Mouse (Mus musculus): Measurements from ENCODE around the gene Ankrd26. TPM values are rescaled to one million over a fixed set of nuclear protein-coding genes. Genes with fewer than 3 reads are reported as not detected.
"Not testable (repeated sequence)": the region's sequence is repeated elsewhere in the genome, so short reads cannot be mapped to it uniquely, and the experiment has no call there.

The Ankrd26 gene
- 10.8 and 13.0 TPM in 2 replicates for polyA plus RNA-seq (2015; fragmentation: Nextera tagmentation; extraction: Ambion mirVana)

GRCm38 (mm10) chr6:118561745-118562609 lies at the start of gene Ankrd26:
TSS of gene Ankrd26 (minus strand) at chr6:118562226.
- Histone ChIP-seq H3K27ac (peak within 1 kb of the TSS; percentile 75), H3K9me3 (no peaks in the 10 kb centered on the region), H3K9ac (peak within 1 kb of the TSS; percentile 66), H3K36me3 (peaks cover 3% of the 10 kb centered on the region; the same call in 1 of the 2 replicates), H3K4me1 (no peaks in the 10 kb centered on the region), H3K4me3 (replicated peaks) (peak within 1 kb of the TSS; percentile 73), H3K4me2 (peak within 1 kb of the TSS; percentile 82), H3K27me3 (replicated peaks) (no peaks in the 10 kb centered on the region)
- ATAC-seq (ENCODE audit: insufficient read depth, low FRiP score, low read depth) = peak; percentile 96
- WGBS = 4% methylated on average over 54 of the region's 54 CpGs

- Histone ChIP-seq H3K9ac (no peak overlapping the region), H3K4me1 (no peaks in the 10 kb centered on the region), H3K4me2 (no peak overlapping the region), H3K4me3 (replicated peaks) (no peak overlapping the region), H3K9me3 (no peaks in the 10 kb centered on the region), H3K36me3 (no peaks in the 10 kb centered on the region), H3K27me3 (replicated peaks) (no peaks in the 10 kb centered on the region), H3K27ac (no peak overlapping the region)
- no peak for ATAC-seq (ENCODE audit: insufficient read depth, low FRiP score, low read depth)
- 89% methylated on average over 6 of the region's 6 CpGs for WGBS
Measured at GRCm38 (mm10) chr6:118608906-118609305, 46.9 kb upstream of the Ankrd26 start.

- Histone ChIP-seq H3K27me3 (replicated peaks) (no peaks in the 10 kb centered on the region), H3K27ac (no peak overlapping the region), H3K9ac (no peak overlapping the region), H3K4me2 (no peak overlapping the region), H3K4me3 (replicated peaks) (no peak overlapping the region), H3K4me1 (no peaks in the 10 kb centered on the region), H3K9me3 (no peaks in the 10 kb centered on the region), H3K36me3 (no peaks in the 10 kb centered on the region)
- ATAC-seq (ENCODE audit: insufficient read depth, low FRiP score, low read depth) = no peak
- WGBS = 69% methylated on average over 7 of the region's 7 CpGs
Measured at GRCm38 (mm10) chr6:118605974-118606373, 43.9 kb upstream of the Ankrd26 start.

- 91% methylated on average over 7 of the region's 7 CpGs for WGBS
- no peaks in the 10 kb centered on the region for H3K4me1 ChIP-seq
- no peaks in the 10 kb centered on the region for H3K36me3 ChIP-seq
- H3K4me2 ChIP-seq = no peak overlapping the region
- H3K4me3 ChIP-seq (replicated peaks) = no peak overlapping the region
- no peak overlapping the region for H3K27ac ChIP-seq
- no peak overlapping the region for H3K9ac ChIP-seq
- no peaks in the 10 kb centered on the region for H3K27me3 ChIP-seq (replicated peaks)
- H3K9me3 ChIP-seq = no peaks in the 10 kb centered on the region
- ATAC-seq (ENCODE audit: insufficient read depth, low FRiP score, low read depth) = no peak
Measured at GRCm38 (mm10) chr6:118603825-118604224, 41.8 kb upstream of the Ankrd26 start.

GRCm38 (mm10) chr6:118595681-118596055 lies 33.6 kb upstream of the Ankrd26 start:
- no peak overlapping the region for H3K9ac ChIP-seq
- ATAC-seq (ENCODE audit: insufficient read depth, low FRiP score, low read depth) = no peak
- H3K4me1 ChIP-seq = 0 out of 2 replicates have a peak, but pooled peaks cover 3% of the 10 kb centered on the region
- no peak overlapping the region for H3K4me2 ChIP-seq
- WGBS = 71% methylated on average over 9 of the region's 9 CpGs
- no peak overlapping the region for H3K4me3 ChIP-seq (replicated peaks)
- no peaks in the 10 kb centered on the region for H3K36me3 ChIP-seq
- no peaks in the 10 kb centered on the region for H3K27me3 ChIP-seq (replicated peaks)
- no peak overlapping the region for H3K27ac ChIP-seq
- no peaks in the 10 kb centered on the region for H3K9me3 ChIP-seq

- WGBS = 74% methylated on average over 10 of the region's 10 CpGs
- H3K9ac ChIP-seq = no peak overlapping the region
- no peaks in the 10 kb centered on the region for H3K9me3 ChIP-seq
- no peaks in the 10 kb centered on the region for H3K36me3 ChIP-seq
- no peak overlapping the region for H3K4me2 ChIP-seq
- H3K4me1 ChIP-seq = 0 out of 2 replicates have a peak, but pooled peaks cover 3% of the 10 kb centered on the region
- no peak overlapping the region for H3K27ac ChIP-seq
- ATAC-seq (ENCODE audit: insufficient read depth, low FRiP score, low read depth) = no peak
- H3K4me3 ChIP-seq (replicated peaks) = no peak overlapping the region
- no peaks in the 10 kb centered on the region for H3K27me3 ChIP-seq (replicated peaks)
Measured at GRCm38 (mm10) chr6:118594833-118595680, 33.0 kb upstream of the Ankrd26 start.

GRCm38 (mm10) chr6:118594070-118594469 lies 32.0 kb upstream of the Ankrd26 start:
- peak overlapping the region; percentile 39 for H3K4me3 ChIP-seq (replicated peaks)
- WGBS = 37% methylated on average over 10 of the region's 10 CpGs
- 0 out of 2 replicates have a peak, but pooled peaks cover 3% of the 10 kb centered on the region for H3K4me1 ChIP-seq
- no peaks in the 10 kb centered on the region for H3K27me3 ChIP-seq (replicated peaks)
- H3K9me3 ChIP-seq = no peaks in the 10 kb centered on the region
- peak; percentile 36 for ATAC-seq (ENCODE audit: insufficient read depth, low FRiP score, low read depth)
- peak overlapping the region; percentile 63 for H3K4me2 ChIP-seq
- H3K27ac ChIP-seq = no peak overlapping the region
- no peak overlapping the region for H3K9ac ChIP-seq
- no peaks in the 10 kb centered on the region for H3K36me3 ChIP-seq

- Histone ChIP-seq H3K27ac (no peak overlapping the region), H3K4me2 (peak overlapping the region; percentile 63), H3K4me1 (0 out of 2 replicates have a peak, but pooled peaks cover 3% of the 10 kb centered on the region), H3K4me3 (replicated peaks) (peak overlapping the region; percentile 39), H3K9ac (0 out of 2 replicates have a peak overlapping the region, but pooled peaks have one; percentile 11), H3K9me3 (no peaks in the 10 kb centered on the region), H3K27me3 (replicated peaks) (no peaks in the 10 kb centered on the region), H3K36me3 (no peaks in the 10 kb centered on the region)
- WGBS = 5% methylated on average over 34 of the region's 34 CpGs
- ATAC-seq (ENCODE audit: insufficient read depth, low FRiP score, low read depth) = peak; percentile 86
Measured at GRCm38 (mm10) chr6:118593377-118594061, 31.5 kb upstream of the Ankrd26 start.

- 0 out of 2 replicates have a peak, but pooled peaks cover 3% of the 10 kb centered on the region for H3K4me1 ChIP-seq
- peak overlapping the region; percentile 39 for H3K4me3 ChIP-seq (replicated peaks)
- no peaks in the 10 kb centered on the region for H3K36me3 ChIP-seq
- H3K9me3 ChIP-seq = no peaks in the 10 kb centered on the region
- H3K27me3 ChIP-seq (replicated peaks) = no peaks in the 10 kb centered on the region
- 34% methylated on average over 21 of the region's 21 CpGs for WGBS
- peak overlapping the region; percentile 63 for H3K4me2 ChIP-seq
- no peak overlapping the region for H3K27ac ChIP-seq
- ATAC-seq (ENCODE audit: insufficient read depth, low FRiP score, low read depth) = no peak
- 0 out of 2 replicates have a peak overlapping the region, but pooled peaks have one; percentile 11 for H3K9ac ChIP-seq
Measured at GRCm38 (mm10) chr6:118592662-118593376, 30.8 kb upstream of the Ankrd26 start.

GRCm38 (mm10) chr6:118578741-118579140 lies 16.7 kb upstream of the Ankrd26 start:
- not testable (repeated sequence) for H3K4me1 ChIP-seq; ATAC-seq (ENCODE audit: insufficient read depth, low FRiP score, low read depth); H3K9ac ChIP-seq; H3K27ac ChIP-seq; H3K36me3 ChIP-seq; H3K9me3 ChIP-seq; H3K27me3 ChIP-seq (replicated peaks); H3K4me2 ChIP-seq; H3K4me3 ChIP-seq (replicated peaks)
- WGBS = 78% methylated on average over 4 of the region's 4 CpGs

GRCm38 (mm10) chr6:118574351-118574750 lies 12.3 kb upstream of the Ankrd26 start:
- Histone ChIP-seq H3K9me3 (no peaks in the 10 kb centered on the region), H3K27me3 (replicated peaks) (no peaks in the 10 kb centered on the region), H3K4me2 (no peak overlapping the region), H3K36me3 (no peaks in the 10 kb centered on the region), H3K9ac (no peak overlapping the region), H3K4me3 (replicated peaks) (no peak overlapping the region), H3K4me1 (no peaks in the 10 kb centered on the region), H3K27ac (no peak overlapping the region)
- ATAC-seq (ENCODE audit: insufficient read depth, low FRiP score, low read depth) = no peak
- WGBS = 84% methylated on average over 6 of the region's 6 CpGs
